Mouse (Mus musculus) spleen, embryonic (tissue): ENCODE results near the gene Ccdc50.

Experiments used
- CTCF ChIA-PET: fragments of 350-600 bp; sonication (Branson Sonifier 250); formaldehyde crosslinking; loops from one replicate; lab custom pipeline; 2022; lab: Charles Lee

Ccdc50 gene

DNA sequence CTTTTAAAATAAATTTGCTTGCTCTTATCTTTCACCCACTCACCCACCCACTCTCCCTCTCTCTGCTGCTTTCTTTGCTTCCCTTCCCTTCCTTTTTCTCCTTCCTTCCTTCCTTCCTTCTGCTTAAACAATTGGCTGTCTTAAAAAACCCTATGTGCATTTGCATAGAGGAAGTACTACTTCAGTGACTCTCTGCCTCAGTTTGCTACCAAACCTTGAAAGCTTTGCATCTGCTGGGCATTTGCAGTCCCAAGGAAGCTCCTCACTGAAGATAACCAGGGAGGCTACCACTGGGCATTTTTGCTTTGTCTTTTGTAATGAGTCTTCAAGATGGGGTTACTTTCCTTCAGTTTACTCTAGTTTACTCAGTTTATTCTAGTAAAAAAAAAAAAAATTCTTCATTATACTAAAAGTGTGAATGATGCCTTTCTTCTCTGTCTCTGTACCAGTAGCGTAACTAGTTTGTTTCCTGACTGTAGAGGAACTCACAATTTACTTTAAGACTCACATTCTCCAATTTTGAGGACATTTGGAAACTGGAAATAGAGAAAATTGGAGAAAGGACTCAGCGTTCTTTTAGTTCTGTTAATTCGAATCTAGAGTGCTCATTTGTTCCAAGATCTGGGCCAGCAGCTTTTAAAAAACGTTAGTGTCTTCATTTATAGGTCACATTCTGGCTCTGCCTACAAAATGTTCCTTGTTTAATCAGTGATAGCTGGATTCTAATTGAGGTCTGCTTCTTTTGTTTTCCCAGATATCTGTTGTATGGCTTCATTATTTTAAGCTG lies 6.8 kb downstream of the Ccdc50 start:
- CTCF ChIA-PET: interaction anchor here (0.6 kb wide), 1 partner anchor 27 kb away, joined by 3 read pairs; no protein-coding TSS in a partner anchor

DNA sequence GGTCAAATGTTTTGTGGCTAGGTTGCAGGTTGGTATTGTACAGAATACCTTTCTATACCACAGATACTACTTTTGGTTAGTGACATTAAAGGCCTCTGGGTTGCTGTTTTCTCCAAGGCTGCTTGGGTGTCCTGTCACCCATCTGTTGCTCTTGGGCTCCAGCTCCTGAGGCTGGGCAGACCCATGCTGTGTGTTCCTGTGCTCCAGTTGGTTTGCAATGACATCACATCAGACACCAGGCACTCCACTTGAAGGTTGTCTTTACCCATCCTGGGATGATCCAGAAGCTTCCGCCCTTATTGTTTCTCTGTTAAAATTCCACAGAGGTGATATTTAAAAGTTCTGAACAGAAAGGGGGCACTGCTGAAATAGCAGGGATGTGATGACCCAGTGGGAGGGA lies 8.3 kb downstream of the Ccdc50 start:
- CTCF ChIA-PET: no interaction called here

DNA sequence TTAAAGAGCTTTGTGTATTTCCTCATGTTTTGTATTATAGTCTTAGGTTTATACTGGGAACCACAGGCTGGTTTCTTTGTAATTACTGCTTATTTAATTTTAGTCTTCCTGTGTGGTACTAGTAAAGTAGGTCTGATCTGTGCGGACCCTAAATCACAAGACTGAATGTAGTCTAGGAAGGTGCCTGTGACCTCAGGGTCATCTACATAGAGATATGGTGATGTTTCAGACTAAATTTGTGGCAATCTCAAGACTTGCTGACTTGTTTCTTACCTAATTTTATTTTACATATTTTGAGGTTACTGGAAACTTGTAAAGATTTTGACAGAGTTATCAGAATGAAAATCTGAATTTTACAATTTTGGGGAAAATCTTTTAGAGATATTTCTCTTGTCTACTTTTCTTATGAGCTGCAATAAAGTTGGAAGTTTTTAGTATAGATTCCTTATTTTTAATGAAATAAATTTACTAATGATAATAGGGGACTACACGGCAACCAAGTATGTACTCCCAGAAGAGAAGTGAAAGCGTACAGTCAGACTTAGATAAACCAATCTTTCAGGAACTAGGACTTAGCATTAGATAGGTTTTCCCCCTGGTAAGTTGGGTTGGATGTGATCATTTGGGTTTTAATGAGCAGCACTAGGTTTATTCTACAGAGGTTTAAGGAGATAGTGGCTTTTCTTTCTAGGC lies 10.5 kb downstream of the Ccdc50 start:
- CTCF ChIA-PET: no interaction called here

DNA sequence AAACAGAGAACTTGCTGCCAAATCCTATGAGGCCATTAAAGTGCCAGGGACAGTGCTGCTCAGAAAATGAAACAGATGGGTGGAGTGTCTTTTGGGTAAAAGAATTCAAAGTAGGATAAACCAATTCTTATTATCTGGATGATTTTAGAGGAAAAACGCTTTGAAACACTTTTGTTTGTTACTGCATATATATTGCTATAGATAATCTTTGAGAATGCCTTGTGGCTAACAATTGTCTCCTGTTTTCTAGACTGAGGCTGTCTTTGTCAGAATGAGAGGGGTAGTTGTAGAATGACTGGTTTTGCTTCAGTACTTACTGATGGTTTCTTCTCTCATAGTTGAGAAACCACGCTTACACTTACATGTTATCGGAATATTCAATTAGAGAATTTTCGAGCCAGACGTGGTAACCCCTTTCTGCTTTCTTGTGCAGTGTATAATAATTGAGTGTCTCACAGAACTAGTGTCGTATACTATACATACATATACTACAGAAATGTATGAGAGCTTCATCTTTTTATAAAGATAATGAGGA lies 11.1 kb downstream of the Ccdc50 start:
- CTCF ChIA-PET: no interaction called here

- CTCF ChIA-PET: no interaction called here
These were observed 12.9 kb downstream of the Ccdc50 start for GRCm38 (mm10) chr16:27401579-27401978.

DNA sequence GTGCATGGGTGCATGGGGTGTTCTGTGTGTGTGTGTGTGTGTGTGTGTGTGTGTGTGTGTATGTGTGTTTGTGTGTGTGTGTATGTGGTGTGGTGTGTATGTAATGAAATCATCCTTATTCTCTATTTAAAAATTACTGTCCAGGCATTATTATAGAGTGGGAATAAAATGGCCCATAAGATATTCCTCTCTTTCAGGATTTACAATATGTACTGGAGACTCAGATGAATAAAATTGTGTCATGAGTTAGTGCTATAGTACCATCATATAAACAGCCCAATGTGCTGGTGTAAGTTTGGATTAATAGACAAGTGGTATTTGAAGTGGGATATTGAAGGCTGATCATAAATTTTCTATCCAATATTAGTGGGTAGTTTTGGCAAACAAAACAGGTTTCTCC lies 15.4 kb downstream of the Ccdc50 start:
- CTCF ChIA-PET: interaction anchor here (0.7 kb wide), 1 partner anchor 17 kb away, joined by 8 read pairs; no protein-coding TSS in a partner anchor

DNA sequence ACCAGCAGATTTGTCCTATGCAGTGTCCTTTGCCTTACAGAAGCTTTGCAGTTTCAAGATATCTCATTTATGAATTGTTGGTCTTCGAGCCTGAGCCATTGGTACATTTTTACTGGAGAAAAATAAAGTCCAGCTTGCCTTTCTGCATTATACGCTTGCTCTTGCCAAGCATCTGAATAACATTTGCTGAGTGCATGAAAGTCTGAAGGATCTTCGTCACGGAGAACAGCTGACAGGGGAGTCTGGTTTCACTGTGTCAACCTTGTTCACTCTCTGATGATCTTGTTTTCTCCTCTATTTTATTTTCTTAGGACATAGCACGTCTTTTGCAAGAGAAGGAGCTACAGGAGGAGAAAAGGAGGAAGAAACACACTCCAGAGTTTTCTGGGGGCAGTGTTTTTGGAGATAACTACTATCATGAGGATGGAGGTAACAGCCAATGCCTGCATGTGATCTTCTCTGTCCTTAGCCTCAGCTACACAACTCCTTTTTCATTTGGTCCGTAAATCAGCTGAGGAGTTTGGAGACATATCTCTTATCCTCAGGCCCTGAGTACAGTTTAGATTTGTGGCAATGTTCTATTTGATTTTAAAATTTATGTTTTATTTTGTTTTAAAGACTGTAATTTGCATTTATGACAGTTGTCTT lies 28.4 kb downstream of the Ccdc50 start:
- CTCF ChIA-PET: no interaction called here

GRCm38 (mm10) chr16:27417632-27418031 lies 29.0 kb downstream of the Ccdc50 start:
- CTCF ChIA-PET: interaction anchor here (0.6 kb wide), 1 partner anchor 88 kb away, joined by 5 read pairs; no protein-coding TSS in a partner anchor

DNA sequence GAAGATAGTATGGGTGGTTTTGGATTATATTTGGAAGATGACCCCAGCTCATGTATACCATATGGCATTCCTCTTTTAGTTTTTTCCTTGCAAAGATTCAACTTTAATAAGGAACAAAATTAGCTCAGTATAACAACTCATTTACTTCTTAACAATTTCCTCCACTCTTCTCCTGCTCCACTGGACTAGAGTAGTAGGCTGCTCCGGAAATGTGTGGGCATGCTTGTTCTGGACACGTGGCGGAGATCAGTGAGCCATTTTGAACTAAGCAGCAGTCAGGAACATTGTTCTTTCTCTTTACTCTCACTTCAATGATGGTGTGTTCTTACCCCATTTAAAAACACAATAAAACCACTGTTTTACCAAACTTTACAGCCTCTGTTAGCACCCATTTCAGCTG lies 32.3 kb downstream of the Ccdc50 start:
- CTCF ChIA-PET: interaction anchor here (0.6 kb wide), 1 partner anchor 16 kb away, joined by 8 read pairs; no protein-coding TSS in a partner anchor

- CTCF ChIA-PET: interaction anchor here (0.5 kb wide), 1 partner anchor 740 kb away, joined by 3 read pairs; no protein-coding TSS in a partner anchor
These were observed 46.4 kb downstream of the Ccdc50 start for GRCm38 (mm10) chr16:27435034-27435433.

- CTCF ChIA-PET: no interaction called here
These were observed 55.3 kb downstream of the Ccdc50 start for GRCm38 (mm10) chr16:27443941-27444340.

GRCm38 (mm10) chr16:27449360-27449759 lies 60.7 kb downstream of the Ccdc50 start:
- CTCF ChIA-PET: no interaction called here

DNA sequence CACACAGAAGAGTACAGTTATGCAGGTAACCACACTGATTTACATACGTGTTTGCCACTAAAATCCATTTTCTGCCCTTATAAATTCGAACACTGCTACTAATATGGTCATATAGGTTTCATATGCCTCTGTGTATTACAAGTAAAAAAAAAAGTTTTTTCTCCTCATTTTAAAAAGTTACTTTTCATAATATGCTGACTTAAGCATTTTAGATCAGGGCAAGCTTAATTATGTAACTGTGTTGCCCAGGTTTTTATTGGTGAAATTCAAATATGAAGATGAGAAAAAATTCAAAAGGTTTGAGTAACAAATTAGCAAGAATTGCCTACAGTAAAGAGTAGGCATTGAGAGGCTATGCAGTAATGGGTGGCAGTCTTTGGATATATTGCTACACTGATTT lies 62.0 kb downstream of the Ccdc50 start:
- CTCF ChIA-PET: no interaction called here

- CTCF ChIA-PET: no interaction called here
These were observed 64.7 kb downstream of the Ccdc50 start for GRCm38 (mm10) chr16:27453396-27453795.

DNA sequence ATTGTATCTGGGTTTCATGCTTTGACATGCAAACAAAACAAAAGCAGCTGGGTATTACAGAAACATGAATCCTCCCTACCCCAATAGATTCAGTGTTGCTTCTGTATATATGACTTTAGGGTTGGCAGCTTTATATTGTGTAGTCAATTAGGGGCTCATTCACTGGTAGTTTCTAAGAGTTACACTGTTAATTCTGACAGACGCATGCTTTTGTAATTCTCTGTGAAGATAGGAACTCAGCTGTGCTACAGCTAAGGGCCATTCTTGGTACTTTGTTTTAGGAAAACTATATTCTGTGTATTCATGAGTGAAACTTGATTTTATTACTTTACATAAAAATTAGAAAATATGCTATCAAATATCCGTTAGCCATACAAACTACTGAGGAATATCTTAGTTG lies 65.2 kb downstream of the Ccdc50 start:
- CTCF ChIA-PET: interaction anchor here (0.5 kb wide), 1 partner anchor 210 kb away, joined by 3 read pairs; no protein-coding TSS in a partner anchor

DNA sequence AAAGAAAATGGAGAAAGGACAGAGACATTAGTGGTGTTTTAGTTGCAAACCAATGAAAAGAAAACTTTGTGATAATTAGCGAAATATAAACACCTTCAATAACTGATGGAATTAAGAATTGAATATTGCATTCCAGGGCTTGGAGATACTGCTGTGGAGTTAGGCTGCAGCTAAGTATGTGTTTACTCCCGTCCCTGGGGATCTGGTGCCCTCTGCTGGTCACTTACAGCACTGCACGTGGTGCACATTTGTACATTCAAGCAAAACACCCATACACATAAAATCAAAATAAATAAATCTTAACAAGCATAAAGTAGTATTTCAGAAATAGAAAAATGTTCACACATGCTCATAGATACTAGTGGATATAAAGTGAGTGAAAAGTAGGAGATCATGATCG lies 68.6 kb downstream of the Ccdc50 start:
- CTCF ChIA-PET: no interaction called here

- CTCF ChIA-PET: no interaction called here
These were observed 80.1 kb downstream of the Ccdc50 start for GRCm38 (mm10) chr16:27468731-27469130.

GRCm38 (mm10) chr16:27471389-27471788 lies 82.7 kb downstream of the Ccdc50 start:
- CTCF ChIA-PET: no interaction called here

GRCm38 (mm10) chr16:27483834-27484233 lies 95.2 kb downstream of the Ccdc50 start:
- CTCF ChIA-PET: no interaction called here
